Mouse (Mus musculus) urinary bladder, postnatal 14 days (tissue): ENCODE measurements at regions not wholly inside any gene's neighbourhood (a gene's known extent, or its start where the extent isn't known, plus 50 kb on each side); places are given as distances from the start of the nearest gene placed in this dataset.
"Not testable (repeated sequence)": the region's sequence is repeated elsewhere in the genome, so short reads cannot be mapped to it uniquely, and the experiment has no call there.

Source experiments
- DNase-seq: peaks from one replicate; pipeline ENCODE4 v3.0.0; 2021; ENCODE audit warnings: low spot score

DNA sequence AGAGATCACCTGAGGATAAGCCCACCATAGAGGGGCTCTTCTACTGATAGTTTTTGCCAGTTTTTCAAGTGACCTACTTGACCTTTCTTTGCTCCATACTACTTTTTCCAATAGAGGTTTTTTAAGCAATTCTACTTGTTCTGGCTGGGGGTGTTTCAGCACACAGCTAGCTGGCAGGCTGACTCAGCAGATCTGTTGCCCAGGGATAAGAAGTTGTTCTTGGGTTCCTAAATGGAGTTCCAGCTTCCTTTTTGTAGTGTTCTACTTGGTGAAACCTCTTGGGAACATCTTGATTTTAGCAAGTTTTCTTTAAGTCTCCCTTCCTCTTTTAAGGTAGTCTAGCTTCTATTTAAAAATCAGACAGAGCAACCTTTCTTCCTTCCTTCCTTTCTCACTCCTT, 61.0 kb downstream of the 4930474N05Rik start:
- DNase-seq = no peak

DNA sequence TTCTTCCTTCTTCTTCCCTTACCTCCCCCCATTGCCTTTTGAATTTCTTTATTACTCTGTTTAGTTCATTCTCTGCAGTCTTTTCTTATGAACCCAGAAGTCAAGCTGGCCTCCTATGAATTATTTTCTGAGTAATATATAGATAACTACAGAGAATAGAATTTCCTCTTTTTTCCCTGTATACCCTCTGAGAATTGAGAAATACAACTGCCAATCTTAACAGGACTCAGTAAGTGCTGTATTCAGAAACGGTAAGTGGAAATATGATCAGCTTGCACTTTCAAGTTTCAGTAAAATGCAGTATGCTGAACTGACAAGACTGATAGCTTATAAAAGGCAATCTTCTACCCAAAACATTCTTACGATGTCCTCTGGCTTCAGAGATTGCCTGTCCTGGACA, 61.5 kb downstream of the 4930474N05Rik start:
- DNase-seq = no peak

DNA sequence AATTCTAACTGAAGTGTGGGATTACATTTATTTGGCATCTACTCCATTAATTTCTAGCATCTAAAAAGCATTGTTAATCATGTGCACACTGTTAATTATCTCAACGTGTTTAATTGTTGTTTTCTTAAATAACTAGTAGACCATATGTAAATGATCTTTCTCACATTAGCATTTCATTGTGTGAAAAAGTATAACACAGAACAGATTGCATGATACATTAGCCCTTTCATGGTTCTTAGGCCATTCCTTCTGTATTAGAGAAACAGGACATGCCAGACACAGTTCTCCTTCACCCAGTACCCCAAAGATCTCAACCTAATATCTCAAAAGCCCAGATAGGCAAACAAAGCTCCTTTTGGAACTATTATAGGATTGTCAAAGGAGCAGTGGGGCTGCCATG, 89.0 kb downstream of the 4930474N05Rik start:
- DNase-seq = no peak

DNA sequence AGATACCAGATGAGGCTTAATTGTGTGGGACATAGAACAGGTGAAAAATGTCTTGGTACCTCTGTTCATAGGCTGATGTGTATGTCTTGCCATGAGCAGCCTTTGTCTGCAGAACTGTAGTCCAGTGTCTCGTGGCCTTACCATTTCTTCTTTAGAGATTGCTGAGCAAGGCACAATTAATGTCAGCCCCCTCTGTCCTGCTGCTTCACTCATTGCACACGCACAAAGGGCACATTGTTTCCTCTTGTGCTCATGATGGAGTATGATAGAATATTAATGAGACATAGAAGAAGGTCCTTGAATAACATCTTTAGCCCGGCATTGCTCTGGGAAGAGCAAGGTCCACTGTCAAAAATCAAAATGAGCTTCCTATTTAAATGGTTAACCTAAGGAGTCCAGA, 101.8 kb downstream of the 4930474N05Rik start:
- no peak for DNase-seq

DNA sequence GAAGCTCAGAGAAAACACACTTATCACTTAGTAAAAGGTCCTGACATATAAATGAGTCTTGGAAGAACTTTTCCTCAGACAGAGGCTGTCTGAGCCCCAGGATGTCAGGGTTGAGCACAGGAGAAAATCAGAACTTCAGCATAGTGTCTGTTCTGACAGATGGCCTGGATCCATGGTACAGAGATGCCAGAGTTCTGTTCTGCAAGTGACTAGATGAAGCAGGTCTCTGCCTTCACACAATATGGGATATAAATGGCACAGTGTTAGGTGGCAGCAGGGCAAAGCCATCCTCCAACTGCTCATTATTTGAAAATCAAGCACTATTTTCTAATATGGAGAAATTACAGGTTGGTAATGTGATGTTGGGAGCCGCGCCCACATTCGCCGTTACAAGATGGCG, 103.7 kb downstream of the 4930474N05Rik start:
- DNase-seq = no peak

DNA sequence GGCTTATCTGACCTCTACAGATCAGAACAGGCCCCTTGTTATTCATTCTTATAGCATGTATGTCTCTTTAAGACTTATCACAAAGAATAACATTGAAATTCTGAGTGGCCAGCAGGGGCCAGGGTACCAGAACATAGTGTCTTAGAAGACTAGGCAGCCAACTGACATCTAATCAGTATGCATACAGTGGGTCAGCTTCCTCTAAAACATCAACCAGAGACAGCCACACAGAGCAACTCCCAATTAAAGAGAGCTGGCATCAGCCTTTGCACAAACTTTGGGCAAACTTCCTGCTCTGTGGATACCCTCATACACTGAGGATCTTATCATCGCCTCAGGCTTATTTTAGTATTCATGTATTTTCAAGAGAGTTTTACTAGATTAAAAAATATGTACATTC, 109.1 kb downstream of the 4930474N05Rik start:
- no peak for DNase-seq

DNA sequence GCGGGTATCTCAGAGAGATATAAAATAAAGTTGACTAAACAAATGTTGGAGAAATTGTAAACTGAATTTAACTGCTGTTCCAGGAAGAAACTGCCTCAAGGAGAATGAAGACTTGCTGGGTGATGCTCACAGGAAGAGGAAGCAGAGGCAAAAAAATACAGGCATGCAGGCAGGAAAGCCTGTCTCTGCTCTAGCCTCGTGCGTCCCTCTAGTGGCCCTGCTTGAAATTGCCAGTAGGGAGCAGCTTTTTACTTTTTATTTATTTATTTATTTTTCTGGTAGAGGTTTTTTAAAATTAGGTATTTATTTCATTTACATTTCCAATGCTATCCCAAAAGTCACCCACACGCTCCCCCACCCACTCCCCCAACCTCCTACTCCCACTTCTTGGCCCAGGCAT, 118.1 kb downstream of the 4930474N05Rik start:
- peak; percentile 22 for DNase-seq

DNA sequence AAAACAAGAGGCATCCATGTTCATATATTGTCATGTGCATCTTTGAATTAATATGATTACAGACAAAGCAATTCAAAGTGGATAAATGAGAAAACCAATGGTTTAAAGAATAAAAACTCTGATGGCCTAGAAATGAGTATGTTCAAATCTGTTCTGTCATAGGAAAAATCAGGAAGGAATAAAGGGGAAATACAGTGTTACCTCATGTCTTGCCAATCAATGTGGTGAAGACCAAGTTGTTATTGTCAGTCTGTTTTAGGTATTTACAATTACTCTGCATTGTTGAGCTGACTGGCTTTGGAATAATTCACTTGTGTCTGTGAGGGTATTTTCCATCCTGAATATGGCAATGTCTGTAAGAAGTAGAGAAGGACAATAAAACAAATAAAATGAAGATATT, 151.1 kb downstream of the 4930474N05Rik start:
- no peak for DNase-seq

DNA sequence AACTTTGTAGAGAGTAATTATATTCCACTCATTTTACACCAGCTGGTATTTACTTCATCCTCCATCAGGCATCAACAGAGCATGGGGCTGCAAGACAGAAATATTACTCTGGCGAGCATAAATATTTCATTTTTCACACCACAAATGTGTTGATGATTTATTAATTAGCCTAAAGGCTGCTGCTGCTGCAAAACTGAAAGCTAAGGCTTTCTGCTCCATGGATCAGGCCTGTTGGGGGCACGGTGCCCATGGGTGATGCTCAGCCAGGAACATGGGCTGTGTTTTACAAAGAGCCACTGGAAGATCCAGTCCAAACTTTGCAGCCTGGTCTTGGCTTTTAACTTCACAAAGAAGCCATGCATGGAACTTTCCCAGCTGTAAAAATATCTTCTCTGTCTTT, 167.4 kb downstream of the 4930474N05Rik start:
- no peak for DNase-seq

DNA sequence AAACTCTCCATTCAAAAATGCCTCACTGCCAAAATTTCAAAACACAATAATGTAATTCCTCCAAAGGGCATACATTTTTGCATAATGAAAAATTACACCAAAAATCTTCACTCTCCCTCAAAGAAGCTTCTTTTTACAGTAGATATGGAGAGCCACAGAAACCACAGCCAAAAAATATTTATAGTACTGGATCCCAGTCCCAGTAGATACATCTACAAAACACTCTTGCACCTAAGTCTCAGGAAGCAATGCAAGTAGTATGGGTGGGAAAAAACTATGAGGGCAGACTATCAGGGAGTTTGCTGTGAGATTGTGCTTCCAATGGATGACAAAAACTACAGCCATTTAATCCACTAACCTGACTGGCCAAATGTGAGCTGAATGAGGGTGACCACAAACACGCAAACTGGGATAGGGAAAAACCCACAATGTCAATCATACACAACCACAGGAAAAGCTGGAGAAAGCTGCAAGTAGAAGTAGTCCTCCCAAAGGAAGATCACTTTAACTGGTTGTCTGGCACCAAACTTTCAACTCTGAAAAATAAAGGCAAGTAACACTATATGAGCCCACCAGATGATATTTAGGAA, 189.2 kb downstream of the 4930474N05Rik start:
- no peak for DNase-seq

DNA sequence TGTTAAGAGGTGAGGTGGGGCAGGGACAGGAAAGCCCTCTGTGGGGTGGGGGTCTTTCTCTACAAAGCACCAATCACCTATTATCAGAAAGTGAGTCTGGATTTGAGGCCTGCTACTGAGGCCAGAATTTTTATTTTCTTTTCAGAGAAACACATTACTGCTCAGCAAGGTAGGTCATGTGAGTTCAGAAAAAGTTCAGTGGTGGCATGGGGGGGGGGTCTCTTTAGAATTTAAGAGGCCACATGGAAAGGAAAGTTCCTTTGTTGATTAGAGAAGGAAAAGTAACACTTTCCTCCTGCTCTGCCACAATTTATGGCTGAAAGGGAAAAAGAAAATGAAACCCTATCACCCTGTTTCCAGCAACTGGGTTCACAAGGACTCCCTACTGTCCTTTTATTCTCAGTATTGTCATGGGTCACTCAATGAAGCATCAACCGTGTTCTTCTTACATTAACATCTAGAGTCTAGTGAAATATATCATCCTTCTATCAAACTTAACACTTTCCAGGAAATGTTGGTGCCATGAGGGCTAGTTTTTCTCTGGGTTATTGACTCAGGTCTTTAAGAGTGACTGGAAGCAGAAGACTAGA, 194.1 kb downstream of the 4930474N05Rik start:
- no peak for DNase-seq

DNA sequence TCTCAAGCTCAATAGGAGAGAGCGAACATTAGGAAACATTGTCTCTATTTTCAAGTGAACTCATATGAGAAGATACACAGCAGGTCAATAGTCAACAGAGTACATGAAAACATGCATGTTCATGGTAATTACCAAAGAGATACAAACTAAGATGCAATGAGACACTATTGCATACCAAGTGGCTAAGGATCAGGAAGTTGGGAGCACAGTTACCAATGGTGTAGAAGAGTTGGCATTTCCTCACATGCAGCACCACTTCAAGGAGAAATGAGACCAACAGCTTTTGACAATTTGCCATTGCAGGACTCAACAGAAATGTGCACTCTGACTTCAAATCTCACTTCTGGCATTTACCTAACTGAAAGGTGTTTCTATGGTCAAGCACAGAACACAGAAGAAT, 215.6 kb downstream of the 4930474N05Rik start:
- DNase-seq = no peak

DNA sequence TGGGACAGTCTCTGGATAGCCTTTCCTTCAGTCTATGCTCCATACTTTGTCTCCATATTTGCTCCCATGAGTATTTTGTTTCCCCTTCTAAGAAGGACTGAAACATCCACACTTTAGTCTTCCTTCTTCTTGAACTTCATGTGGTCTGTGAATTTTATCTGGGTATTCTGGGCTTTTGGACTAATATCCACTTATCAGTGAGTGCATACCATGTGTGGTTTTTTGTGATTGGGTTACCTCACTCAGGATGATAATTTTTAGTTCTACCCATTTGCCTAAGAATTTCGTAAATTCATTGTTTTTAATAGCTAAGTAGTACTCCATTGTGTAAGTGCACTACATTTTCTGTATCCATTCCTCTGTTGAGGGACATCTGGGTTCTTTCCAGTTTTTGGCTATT, 220.0 kb downstream of the 4930474N05Rik start:
- not testable (repeated sequence) for DNase-seq

DNA sequence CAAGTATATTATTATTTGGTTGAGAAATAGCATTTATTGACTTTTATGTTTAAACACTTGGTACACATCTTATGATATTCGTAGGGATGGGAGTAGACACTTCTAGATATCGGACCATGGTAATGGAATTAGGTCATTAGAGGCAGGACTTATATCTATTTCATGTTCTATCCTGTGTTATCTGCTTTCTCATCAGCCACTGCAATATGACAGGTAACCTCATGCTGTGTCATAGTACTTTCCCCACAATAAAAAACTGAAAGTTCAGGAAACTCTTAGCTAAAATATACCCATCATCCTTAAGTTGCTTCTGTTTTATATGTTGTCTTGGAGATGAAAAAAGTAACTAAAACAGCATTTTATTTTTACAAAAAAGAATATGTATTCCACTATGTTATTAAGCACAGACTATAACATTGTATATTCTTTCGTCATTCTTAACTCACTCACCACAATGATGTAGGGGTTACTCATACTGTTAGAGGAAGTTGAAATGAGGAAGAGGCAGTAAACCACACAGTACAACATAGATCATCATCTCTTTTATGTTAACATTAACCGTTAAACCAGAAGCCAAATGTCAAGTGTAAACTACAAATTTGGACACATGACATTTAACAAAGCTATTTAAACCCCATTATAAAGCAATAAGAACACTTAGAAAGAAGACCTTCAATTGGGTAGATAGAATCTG, 221.8 kb downstream of the 4930474N05Rik start:
- no peak for DNase-seq

DNA sequence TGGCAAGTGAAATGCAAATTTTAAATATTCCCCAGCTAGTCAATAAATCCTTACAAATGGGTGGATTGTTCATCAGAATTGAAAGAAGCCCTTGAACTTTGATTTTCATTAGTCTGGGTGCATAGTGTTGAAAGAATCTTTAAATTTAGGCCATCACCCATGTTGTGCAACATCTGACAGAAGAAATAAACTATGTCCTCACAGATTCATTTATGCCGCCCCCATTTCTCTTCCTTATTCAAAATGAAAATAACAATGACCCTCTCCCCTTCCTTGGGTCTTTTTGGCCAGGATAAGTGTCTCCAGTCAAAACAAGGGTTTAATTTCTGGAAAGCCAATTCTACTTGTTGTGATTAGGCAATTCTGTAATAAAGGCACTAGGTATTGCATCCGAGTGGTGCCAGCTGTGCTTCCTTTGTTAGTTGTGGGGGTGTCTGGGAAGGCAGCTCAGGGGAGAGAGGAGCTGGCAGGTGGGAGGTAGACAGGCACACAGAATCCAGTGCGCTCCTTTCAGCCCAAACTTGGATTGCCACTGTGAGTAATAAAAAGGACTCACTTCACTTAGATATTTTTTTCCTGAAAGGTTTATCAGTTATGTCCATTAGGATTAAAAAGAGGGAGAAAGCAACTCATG, 233.7 kb downstream of the 4930474N05Rik start:
- no peak for DNase-seq

DNA sequence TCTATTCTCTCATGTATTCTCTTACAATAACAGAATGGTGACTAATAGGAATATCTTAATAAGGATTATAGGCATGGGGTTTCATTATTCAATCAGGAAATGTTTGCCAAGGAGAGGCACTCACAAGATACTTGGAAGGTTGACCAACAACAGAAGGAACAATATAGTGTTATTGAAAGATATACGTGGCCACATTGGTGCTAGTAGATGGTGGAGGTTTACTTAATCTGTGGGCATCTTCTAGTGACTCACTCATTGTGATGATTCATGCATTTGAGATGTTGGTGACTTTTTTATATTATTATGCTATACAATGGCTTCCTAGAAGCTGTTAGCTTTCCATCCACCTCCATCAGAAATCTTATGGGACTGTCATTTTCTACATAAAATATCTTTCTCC, 246.1 kb downstream of the 4930474N05Rik start:
- DNase-seq = no peak
